Mouse (Mus musculus) bone marrow macrophage, adult 2 months (primary cell): ENCODE data around the gene Ppp1r26.

ENCODE experiments used
- CTCF ChIP-seq: IDR thresholded peaks from 2 replicates; pipeline ENCODE4 v1.5.1; 2012; ENCODE audit warnings: low read depth, mild to moderate bottlenecking, low read length, moderate library complexity
- POLR2A ChIP-seq: IDR thresholded peaks from 2 replicates; pipeline ENCODE4 v1.6.1; 2012; ENCODE audit warnings: mild to moderate bottlenecking, low read depth, low read length, borderline replicate concordance

GRCm38 (mm10) chr2:28495801-28496595, 49.4 kb downstream of the Ppp1r26 start:
- TF ChIP-seq POLR2A = no peak
- TF ChIP-seq CTCF = no peak
